7 mouse cellular contexts compared by ENCODE assay signal in genomic region chr3:75557292-75557691, GRCm38 (mm10). TPM values are rescaled to one million over a fixed set of nuclear protein-coding genes. Genes with fewer than 3 reads are reported as not detected.
DNase-seq lines count a peak whose midpoint lies in the region; ATAC-seq lines count a peak whose summit lies in the region.

Serpini1 (plus strand) TSS chr3:75557547.

- no peaks in the 10 kb centered on the region for H3K27me3 ChIP-seq in intestine, embryonic 16.5 days (replicated peaks; ENCODE audit: control insufficient read depth, insufficient read depth, low read length)

- under 1% methylated on average over 19 of the region's 19 CpGs for WGBS in intestine, embryonic 16.5 days

- peak; percentile 84 for DNase-seq in adrenal gland, postnatal 25 days
- DNase-seq in embryo, embryonic 11.5 days (ENCODE audit: low read depth, low spot score) = peak; percentile 81
- DNase-seq in gastrocnemius, postnatal 4 days (ENCODE audit: low spot score in 2 of 2) = peak; percentile 57 to 83
- peak; percentile 88 to 95 for DNase-seq in left cerebral cortex, postnatal 25 days (ENCODE audit: low spot score in 2 of 2)
- peak; percentile 91 for DNase-seq in mesoderm, embryonic 11.5 days (ENCODE audit: low read depth, low spot score)
- peak; percentile 87 for DNase-seq in spleen, adult 12 weeks (ENCODE audit: low spot score)

- H3K4me3 ChIP-seq in intestine, embryonic 16.5 days (ENCODE audit: low read length) = peak within 1 kb of the TSS; percentile 98

- peak within 1 kb of the TSS; percentile 84 for H3K27ac ChIP-seq in intestine, embryonic 16.5 days (ENCODE audit: low read length)

- peak; percentile 95 for ATAC-seq in intestine, embryonic 16.5 days

- H3K4me1 ChIP-seq in intestine, embryonic 16.5 days (ENCODE audit: control insufficient read depth, insufficient read depth, low read length) = peaks cover 3% of the 10 kb centered on the region

- H3K9ac ChIP-seq in intestine, embryonic 16.5 days (ENCODE audit: low read depth, low read length) = peak within 1 kb of the TSS; percentile 92

- H3K4me2 ChIP-seq in intestine, embryonic 16.5 days (ENCODE audit: low read depth, low read length) = peak within 1 kb of the TSS; percentile 61

- H3K36me3 ChIP-seq in intestine, embryonic 16.5 days (ENCODE audit: control insufficient read depth, insufficient read depth, low read length) = no peaks in the 10 kb centered on the region

- intact Hi-C loops in left cerebral cortex, postnatal 25 days (cut with DNase I) = loop anchor here (5.0 kb wide), 2 partner anchors 150 to 165 kb away; no protein-coding TSS in a partner anchor

- H3K9me3 ChIP-seq in intestine, embryonic 16.5 days (ENCODE audit: control insufficient read depth, low read length) = no peaks in the 10 kb centered on the region

RNA-seq across cellular contexts. Expression of gene Serpini1, which starts in this region (rescaled TPM):
- 2.5 and 3.8 TPM in 2 replicates for total RNA-seq in adrenal gland, postnatal 25 days (2021)
- 1 to 10 TPM in 1 of 2 experiments, under 1 TPM in 1; 0.91 to 1.1 TPM for total RNA-seq in gastrocnemius, postnatal 4 days (2021)
- polyA plus RNA-seq in intestine, embryonic 16.5 days (2015; fragmentation: Nextera tagmentation; extraction: Ambion mirVana) = 23.6 and 25.7 TPM in 2 replicates
- total RNA-seq in left cerebral cortex, postnatal 25 days (2021) = 100 to 1,000 TPM; 214 to 251 TPM

Comparison
In these comparisons a context has a peak if more than half of its experiments do, and no peak if none do; other contexts are left out.
1. Peak in every context shown above with its lines: DNase-seq, ATAC-seq, H3K4me3 ChIP-seq and H3K27ac ChIP-seq.
2. RNA of gene Serpini1 (total RNA-seq): 214 to 251 TPM in left cerebral cortex, postnatal 25 days; 2.5 to 3.8 TPM in adrenal gland, postnatal 25 days and 0.91 to 1.1 TPM in gastrocnemius, postnatal 4 days; every median in the first group is over 10 times any median in the second.